Mouse (Mus musculus): ENCODE results near the gene Scgb1b29. TPM values are rescaled to one million over a fixed set of nuclear protein-coding genes. Genes with fewer than 3 reads are reported as not detected.
"Not testable (repeated sequence)": the region's sequence is repeated elsewhere in the genome, so short reads cannot be mapped to it uniquely, and the experiment has no call there.

Gene Scgb1b29
- total RNA-seq (2022): not detected

DNA sequence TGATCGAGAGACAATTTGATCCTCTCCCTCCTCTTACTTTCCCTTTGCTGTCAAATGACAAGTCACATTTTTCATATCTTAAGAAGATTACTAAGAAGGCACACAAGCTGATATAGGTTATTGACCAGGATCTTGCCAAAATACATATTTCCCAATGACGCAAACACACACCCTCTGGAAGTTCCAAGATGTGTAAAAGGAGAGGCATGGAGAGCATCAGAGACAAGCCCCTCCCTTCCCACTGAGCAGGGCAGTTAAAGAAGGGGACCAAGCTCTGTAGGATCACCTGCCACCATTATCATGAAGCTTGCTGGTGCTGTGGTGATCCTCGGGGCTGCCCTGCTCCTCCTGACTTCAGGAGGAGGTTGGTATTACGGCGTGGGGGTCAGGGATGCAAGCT lies at the start of gene Scgb1b29:
Gene Scgb1b29 (plus strand): TSS at position 301 of the 400 bp plus-strand sequence.
- not testable (repeated sequence) for DNase-seq

DNA sequence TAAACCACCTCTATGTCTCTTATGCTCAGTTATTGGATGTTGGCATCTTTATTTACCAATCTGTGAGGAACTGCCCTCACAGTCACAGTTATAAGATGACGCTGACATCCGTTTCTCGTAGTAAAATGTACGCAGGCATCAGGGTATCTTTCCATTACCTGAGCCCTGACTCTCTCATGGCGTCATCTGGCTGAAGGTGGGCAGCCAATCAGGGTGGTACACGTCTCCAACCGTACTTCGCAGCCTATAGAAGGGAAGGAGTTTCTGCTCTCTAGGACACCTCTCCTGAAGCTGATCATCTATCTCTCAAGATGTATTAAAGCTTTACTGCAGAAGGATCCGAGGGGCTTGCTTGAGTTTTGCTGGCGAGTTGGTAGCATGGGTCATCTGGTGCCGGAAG lies 12.7 kb upstream of the Scgb1b29 start:
- not testable (repeated sequence) for DNase-seq

Other genes starting within 250 kb of the Scgb1b29 start
- not detected for gene Scgb2b11, start 230.4 kb upstream of the Scgb1b29 start, total RNA-seq (2022)
- gene Scgb1b11, start 218.7 kb upstream of the Scgb1b29 start, total RNA-seq (2022): not detected
- not detected for gene Scgb2b12, start 114.3 kb upstream of the Scgb1b29 start, total RNA-seq (2022)
- not detected for gene Scgb1b12, start 107.4 kb upstream of the Scgb1b29 start, total RNA-seq (2022)

Data from adrenal gland, adult 8-10 months (tissue).